8 mouse cellular contexts compared by ENCODE assay signal in genomic region chr5:142819385-142820275, GRCm38 (mm10). TPM values are rescaled to one million over a fixed set of nuclear protein-coding genes. Genes with fewer than 3 reads are reported as not detected.
DNase-seq lines count a peak whose midpoint lies in the region; ATAC-seq lines count a peak whose summit lies in the region.

No protein-coding gene starts in this region.

- peaks cover 14% of the 10 kb centered on the region for H3K4me1 ChIP-seq in intestine, embryonic 14.5 days (replicated peaks; ENCODE audit: control insufficient read depth, insufficient read depth, low read length)

- H3K4me3 ChIP-seq in intestine, embryonic 14.5 days (ENCODE audit: low read depth, low read length), result peak overlapping the region; percentile 65

- no peak for ATAC-seq in cerebellum, adult (ENCODE audit: insufficient number of reproducible peaks, low FRiP score, low TSS enrichment)
- no peak for ATAC-seq in intestine, embryonic 14.5 days (replicated peaks; ENCODE audit: low FRiP score, low TSS enrichment, low read depth)

- intact Hi-C loops in gastrocnemius, postnatal 14 days (cut with DNase I; ENCODE audit: low total_unique reads), result no loop called here
- intact Hi-C loops in left cerebral cortex, postnatal 14 days (cut with DNase I), result loop anchor here (5.0 kb wide), 2 partner anchors 58 to 143 kb away; partner anchors contain the start of gene Fscn1

- no peaks in the 10 kb centered on the region for H3K27me3 ChIP-seq in intestine, embryonic 14.5 days (replicated peaks; ENCODE audit: control insufficient read depth, insufficient read depth, low read length)

- no peaks in the 10 kb centered on the region for H3K36me3 ChIP-seq in intestine, embryonic 14.5 days (ENCODE audit: control insufficient read depth, insufficient read depth, low read length)

- DNase-seq in cerebellum, adult 11 months, result peak; percentile 74
- peak; percentile 72 to 75 for DNase-seq in cerebellum, postnatal 36 days
- DNase-seq in gastrocnemius, postnatal 14 days, result peak; percentile 73
- peak; percentile 88 for DNase-seq in intestine, embryonic 14.5 days (ENCODE audit: low spot score)
- DNase-seq in left cerebral cortex, postnatal 14 days (ENCODE audit: low spot score in 2 of 2), result peak; percentile 83 to 90
- DNase-seq in mesoderm, embryonic 11.5 days (ENCODE audit: low read depth, low spot score), result peak; percentile 90
- DNase-seq in skeletal muscle tissue, adult 2 months (ENCODE audit: low read depth, low spot score), result peak; percentile 83

- peak overlapping the region; percentile 98 for H3K4me2 ChIP-seq in intestine, embryonic 14.5 days (ENCODE audit: low read length)

- peak overlapping the region; percentile 100 for H3K27ac ChIP-seq in intestine, embryonic 14.5 days (ENCODE audit: low read depth)

- WGBS in intestine, embryonic 14.5 days, result under 1% methylated on average over 36 of the region's 36 CpGs

- H3K9ac ChIP-seq in intestine, embryonic 14.5 days (ENCODE audit: low read length), result peak overlapping the region; percentile 100

- no peaks in the 10 kb centered on the region for H3K9me3 ChIP-seq in intestine, embryonic 14.5 days (ENCODE audit: control insufficient read depth, low read length)

RNA-seq across cellular contexts. Expression of gene Tnrc18, which starts 2.2 kb away (rescaled TPM):
- total RNA-seq in gastrocnemius, postnatal 14 days (2021), result 10 to 100 TPM; 36.2 to 37.1 TPM
- polyA plus RNA-seq in intestine, embryonic 14.5 days (2014; fragmentation: Nextera tagmentation; extraction: Ambion mirVana), result 31.3 TPM in 2 replicates
- total RNA-seq in left cerebral cortex, postnatal 14 days (2021), result 100 to 1,000 TPM; 136 to 162 TPM
